Mouse (Mus musculus) forebrain, postnatal 0 days (tissue): ENCODE measurements around the gene Cacng4. TPM values are rescaled to one million over a fixed set of nuclear protein-coding genes. Genes with fewer than 3 reads are reported as not detected.

Experiments
- ATAC-seq: fragments of 200-750 bp; cut with Nextera tagmentation; 2 replicates; pipeline ENCODE4 v1.8.0; 2017; ENCODE audit warnings: mild to moderate bottlenecking, moderate library complexity
- DNase-seq: peaks from one replicate; pipeline ENCODE4 v3.0.0-alpha.2; 2015
- H3K27ac ChIP-seq: fragments of 300-500 bp; sonication (generic); 2 replicates; pipeline ENCODE4 v1.5.1; 2014; ENCODE audit warnings: low read depth, mild to moderate bottlenecking, antibody characterized with exemption, low read length, moderate library complexity, mixed read lengths
- H3K27me3 ChIP-seq: fragments of 300-500 bp; sonication (generic); 2 replicates; pipeline ENCODE4 v1.6.1; 2014; ENCODE audit warnings: mild to moderate bottlenecking, low read length, mixed read lengths; ENCODE audit not compliant: insufficient read depth
- H3K36me3 ChIP-seq: fragments of 300-500 bp; sonication (generic); 2 replicates; pipeline ENCODE4 v1.6.1; 2014; ENCODE audit warnings: mild to moderate bottlenecking, moderate library complexity; ENCODE audit not compliant: insufficient read depth
- H3K4me1 ChIP-seq: fragments of 300-500 bp; sonication (generic); 2 replicates; pipeline ENCODE4 v1.6.1; 2014; ENCODE audit warnings: antibody characterized with exemption; ENCODE audit not compliant: insufficient read depth
- H3K4me2 ChIP-seq: fragments of 300-500 bp; sonication (generic); 2 replicates; pipeline ENCODE4 v1.6.1; 2014; ENCODE audit warnings: low read depth, mild to moderate bottlenecking, moderate library complexity
- H3K4me3 ChIP-seq: fragments of 300-500 bp; sonication (generic); 2 replicates; pipeline ENCODE4 v1.5.1; 2014; ENCODE audit warnings: low read depth, low read length, mixed read lengths
- H3K9ac ChIP-seq: fragments of 300-500 bp; sonication (generic); 2 replicates; pipeline ENCODE4 v1.6.1; 2014; ENCODE audit warnings: mild to moderate bottlenecking
- H3K9me3 ChIP-seq: fragments of 300-500 bp; sonication (generic); 2 replicates; pipeline ENCODE4 v1.6.1; 2016; ENCODE audit warnings: low read length
- CTCF ChIP-seq: sonication (generic); IDR thresholded peaks from 2 replicates; pipeline ENCODE4 v1.5.1; 2016; ENCODE audit warnings: antibody characterized with exemption, control low read depth, low read depth
- WGBS: fragments of 180-500 bp; shearing (Covaris S2); extraction: QIAGEN DNeasy Blood & Tissue Kit; methylation state at CpG from one replicate; pipeline ENCODE4 v1.1.7; 2014; 5-methylcytosine and 5-hydroxymethylcytosine counted together
- polyA plus RNA-seq: library from polyadenylated mRNA; unstranded; fragments of >200 nt; fragmentation: Nextera tagmentation; extraction: Ambion mirVana; gene quantifications from 2 replicates; pipeline ENCODE4 v1.2.1, GENCODE M21; 2015
- total RNA-seq: library from RNA; depleted of rRNA; stranded (reverse); fragments of >200 nt; gene quantifications from 2 replicates; pipeline ENCODE4 v1.2.3, GENCODE M21; 2014; rRNA removed

Gene Cacng4
- total and polyA plus RNA-seq, 2 experiments from 2014 or later: 57.7 to 91.7 TPM

DNA sequence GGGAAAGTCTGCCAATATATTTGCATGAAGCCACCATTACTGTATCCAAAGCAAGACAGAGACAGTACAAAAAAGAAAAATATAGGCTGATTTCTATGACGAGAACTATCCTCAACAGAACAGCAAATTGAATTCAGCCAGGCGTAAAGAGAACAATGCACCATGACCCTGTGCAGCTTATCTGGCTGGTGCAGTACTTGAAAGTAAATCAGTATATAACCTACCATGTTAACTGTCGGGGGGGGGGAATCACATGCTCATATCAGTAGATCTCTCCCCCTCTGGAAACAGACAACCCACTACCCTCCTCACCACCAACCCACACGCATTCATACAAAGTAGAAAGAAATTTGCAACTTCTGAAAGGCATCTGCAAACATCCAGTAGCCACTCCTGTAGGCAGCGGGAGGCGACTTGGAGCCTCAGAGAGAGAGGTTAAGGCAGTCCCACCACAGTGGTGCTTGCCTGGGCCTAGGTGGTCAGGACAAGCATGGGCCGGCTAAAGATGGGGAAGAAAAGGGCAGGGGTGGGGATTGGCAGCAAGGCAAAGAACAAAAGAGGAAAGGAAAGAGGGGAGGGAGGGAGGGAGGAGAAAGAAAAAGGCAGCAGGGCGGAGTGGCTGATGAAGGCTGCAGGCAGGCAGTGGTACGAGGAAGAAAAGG lies 111.5 kb downstream of the Cacng4 start:
- Histone ChIP-seq H3K27ac (peak overlapping the region; percentile 51; the same call in 1 of the 2 replicates), H3K4me2 (no peak overlapping the region), H3K4me3 (no peak overlapping the region), H3K4me1 (no peaks in the 10 kb centered on the region; the same call in 1 of the 2 replicates), H3K36me3 (peaks cover 13% of the 10 kb centered on the region), H3K9me3 (no peaks in the 10 kb centered on the region), H3K27me3 (no peaks in the 10 kb centered on the region), H3K9ac (no peak overlapping the region)
- DNase-seq (peak; percentile 16), ATAC-seq (peak; percentile 42; the same call in 1 of the 2 replicates)
- 34% methylated on average over 9 of the region's 9 CpGs for WGBS
- TF ChIP-seq CTCF: no peak

Other genes starting within 250 kb of the Cacng4 start
- 10.6 and 13.6 TPM in 2 replicates for gene Helz, start 246.6 kb downstream of the Cacng4 start, total RNA-seq
- gene Helz, start 246.6 kb downstream of the Cacng4 start, polyA plus RNA-seq: 4.0 and 8.1 TPM in 2 replicates
- 1.4 and 2.1 TPM in 2 replicates for gene Cacng1, start 78.0 kb downstream of the Cacng4 start, total RNA-seq
- 1.1 and 1.3 TPM in 2 replicates for gene Cacng1, start 78.0 kb downstream of the Cacng4 start, polyA plus RNA-seq
- gene Cacng5, start 120.5 kb upstream of the Cacng4 start, total RNA-seq: 10.3 and 14.4 TPM in 2 replicates
- gene Cacng5, start 120.5 kb upstream of the Cacng4 start, polyA plus RNA-seq: 8.8 and 12.1 TPM in 2 replicates